Mouse (Mus musculus) hindbrain, embryonic 12.5 days (tissue): ENCODE measurements around the gene Cep170b. TPM values are rescaled to one million over a fixed set of nuclear protein-coding genes. Genes with fewer than 3 reads are reported as not detected.

Experiments used
- ATAC-seq: fragments of 200-750 bp; cut with Nextera tagmentation; 2 replicates; pipeline ENCODE4 v1.8.0; 2017; ENCODE audit warnings: moderate TSS enrichment; ENCODE audit not compliant: low FRiP score
- H3K27ac ChIP-seq: fragments of 300-500 bp; sonication (generic); 2 replicates; pipeline ENCODE4 v1.5.1; 2016; ENCODE audit warnings: mild to moderate bottlenecking
- H3K27me3 ChIP-seq: fragments of 300-500 bp; sonication (generic); 2 replicates; pipeline ENCODE4 v1.6.1; 2016; ENCODE audit warnings: mild to moderate bottlenecking
- H3K36me3 ChIP-seq: fragments of 300-500 bp; sonication (generic); 2 replicates; pipeline ENCODE4 v1.6.1; 2016; ENCODE audit warnings: mild to moderate bottlenecking
- H3K4me1 ChIP-seq: fragments of 300-500 bp; sonication (generic); 2 replicates; pipeline ENCODE4 v1.6.1; 2016
- H3K4me2 ChIP-seq: fragments of 300-500 bp; sonication (generic); replicated peaks from 2 replicates; pipeline ENCODE4 v1.6.1; 2016; ENCODE audit warnings: mild to moderate bottlenecking
- H3K4me3 ChIP-seq: fragments of 300-500 bp; sonication (generic); 2 replicates; pipeline ENCODE4 v1.5.1; 2016; ENCODE audit warnings: mild to moderate bottlenecking
- H3K9ac ChIP-seq: fragments of 300-500 bp; sonication (generic); 2 replicates; pipeline ENCODE4 v1.6.1; 2016; ENCODE audit warnings: mild to moderate bottlenecking, moderate library complexity
- H3K9me3 ChIP-seq: fragments of 300-500 bp; sonication (generic); replicated peaks from 2 replicates; pipeline ENCODE4 v1.6.1; 2016; ENCODE audit warnings: mild to moderate bottlenecking
- WGBS: fragments of 180-500 bp; shearing (Covaris S2); methylation state at CpG from one replicate; pipeline ENCODE4 v1.1.7; 2016; 5-methylcytosine and 5-hydroxymethylcytosine counted together
- polyA plus RNA-seq: library from polyadenylated mRNA; unstranded; fragments of >200 nt; fragmentation: Nextera tagmentation; extraction: Ambion mirVana; gene quantifications from 2 replicates; pipeline ENCODE4 v1.2.1, GENCODE M21; 2016

The Cep170b gene
- polyA plus RNA-seq, result 28.3 and 28.5 TPM in 2 replicates

- 69% methylated on average over 6 of the region's 6 CpGs for WGBS
- Histone ChIP-seq H3K36me3 (no peaks in the 10 kb centered on the region), H3K4me1 (peaks cover 20% of the 10 kb centered on the region), H3K4me2 (peak within 1 kb of the TSS; percentile 99), H3K9ac (no peak within 1 kb of the TSS; the same call in 1 of the 2 replicates), H3K27me3 (peaks cover 42% of the 10 kb centered on the region), H3K9me3 (no peaks in the 10 kb centered on the region), H3K4me3 (peak within 1 kb of the TSS; percentile 91; the same call in 1 of the 2 replicates), H3K27ac (no peak within 1 kb of the TSS; the same call in 1 of the 2 replicates)
- no peak for ATAC-seq
These were observed at the start of gene Cep170b for GRCm38 (mm10) chr12:112720216-112720615. Cep170b (plus strand) TSS chr12:112720455.

GRCm38 (mm10) chr12:112670718-112671393 is 49.4 kb upstream of the Cep170b start:
- Histone ChIP-seq H3K36me3 (peaks cover 54% of the 10 kb centered on the region), H3K4me2 (peak overlapping the region; percentile 91), H3K9ac (peak overlapping the region; percentile 55), H3K27me3 (no peaks in the 10 kb centered on the region), H3K27ac (peak overlapping the region; percentile 57; the same call in 1 of the 2 replicates), H3K4me1 (peaks cover 72% of the 10 kb centered on the region), H3K4me3 (no peak overlapping the region), H3K9me3 (no peaks in the 10 kb centered on the region)
- ATAC-seq, result no peak
- 46% methylated on average over 9 of the region's 9 CpGs for WGBS

- no peak for ATAC-seq
- Histone ChIP-seq H3K4me2 (peak overlapping the region; percentile 91), H3K27ac (no peak overlapping the region), H3K27me3 (no peaks in the 10 kb centered on the region), H3K4me3 (peak overlapping the region; percentile 99; the same call in 1 of the 2 replicates), H3K9me3 (no peaks in the 10 kb centered on the region), H3K4me1 (peaks cover 62% of the 10 kb centered on the region), H3K9ac (peak overlapping the region; percentile 100; the same call in 1 of the 2 replicates), H3K36me3 (peaks cover 44% of the 10 kb centered on the region)
- WGBS, result 75% methylated on average over 7 of the region's 7 CpGs
These were observed 48.4 kb upstream of the Cep170b start for GRCm38 (mm10) chr12:112671891-112672290.

GRCm38 (mm10) chr12:112672744-112673575 is 47.3 kb upstream of the Cep170b start:
- Histone ChIP-seq H3K27me3 (peaks cover 9% of the 10 kb centered on the region), H3K9me3 (no peaks in the 10 kb centered on the region), H3K4me3 (peak overlapping the region; percentile 99), H3K4me2 (peak overlapping the region; percentile 91), H3K27ac (peak overlapping the region; percentile 96), H3K9ac (peak overlapping the region; percentile 100), H3K36me3 (peaks cover 34% of the 10 kb centered on the region), H3K4me1 (peaks cover 53% of the 10 kb centered on the region)
- WGBS, result 5% methylated on average over 21 of the region's 21 CpGs
- peak; percentile 39; the same call in 1 of the 2 replicates for ATAC-seq

- peak overlapping the region; percentile 91 for H3K4me2 ChIP-seq
- peak overlapping the region; percentile 100 for H3K9ac ChIP-seq
- peaks cover 16% of the 10 kb centered on the region for H3K27me3 ChIP-seq
- peak; percentile 13; the same call in 1 of the 2 replicates for ATAC-seq
- peak overlapping the region; percentile 96 for H3K27ac ChIP-seq
- WGBS, result 0% methylated on average over 58 of the region's 68 CpGs
- no peaks in the 10 kb centered on the region for H3K9me3 ChIP-seq
- H3K4me3 ChIP-seq, result peak overlapping the region; percentile 99
- H3K4me1 ChIP-seq, result peaks cover 55% of the 10 kb centered on the region
- H3K36me3 ChIP-seq, result peaks cover 27% of the 10 kb centered on the region
These were observed 46.6 kb upstream of the Cep170b start for GRCm38 (mm10) chr12:112673576-112674091.

- peak within 1 kb of the TSS; percentile 99 for H3K4me3 ChIP-seq
- under 1% methylated on average over 62 of the region's 70 CpGs for WGBS
- ATAC-seq, result peak; percentile 5; the same call in 1 of the 2 replicates
- H3K27ac ChIP-seq, result peak within 1 kb of the TSS; percentile 96
- H3K4me1 ChIP-seq, result peaks cover 60% of the 10 kb centered on the region
- H3K4me2 ChIP-seq, result peak within 1 kb of the TSS; percentile 91
- H3K27me3 ChIP-seq, result peaks cover 24% of the 10 kb centered on the region
- no peaks in the 10 kb centered on the region for H3K9me3 ChIP-seq
- H3K36me3 ChIP-seq, result peaks cover 20% of the 10 kb centered on the region
- H3K9ac ChIP-seq, result peak within 1 kb of the TSS; percentile 100
These were observed 45.9 kb upstream of the Cep170b start, which contains the start of gene Akt1 for GRCm38 (mm10) chr12:112674132-112675011. Akt1 (minus strand) TSS chr12:112674884.

GRCm38 (mm10) chr12:112675245-112676035 is 44.8 kb upstream of the Cep170b start:
- Histone ChIP-seq H3K4me3 (peak overlapping the region; percentile 99), H3K27me3 (peaks cover 34% of the 10 kb centered on the region), H3K4me1 (peaks cover 60% of the 10 kb centered on the region), H3K36me3 (peaks cover 9% of the 10 kb centered on the region), H3K27ac (peak overlapping the region; percentile 96), H3K4me2 (peak overlapping the region; percentile 91), H3K9me3 (no peaks in the 10 kb centered on the region), H3K9ac (0 out of 2 replicates have a peak overlapping the region, but pooled peaks have one; percentile 100)
- 17% methylated on average over 18 of the region's 18 CpGs for WGBS
- peak; percentile 40 for ATAC-seq

GRCm38 (mm10) chr12:112677076-112677475 is 43.2 kb upstream of the Cep170b start:
- Histone ChIP-seq H3K9ac (no peak overlapping the region), H3K27me3 (peaks cover 51% of the 10 kb centered on the region), H3K27ac (no peak overlapping the region), H3K36me3 (no peaks in the 10 kb centered on the region), H3K9me3 (no peaks in the 10 kb centered on the region), H3K4me2 (no peak overlapping the region), H3K4me1 (peaks cover 45% of the 10 kb centered on the region), H3K4me3 (no peak overlapping the region)
- 63% methylated on average over 5 of the region's 5 CpGs for WGBS
- ATAC-seq, result no peak

- Histone ChIP-seq H3K27ac (no peak overlapping the region; the same call in 1 of the 2 replicates), H3K4me3 (peak overlapping the region; percentile 49), H3K27me3 (peaks cover 54% of the 10 kb centered on the region), H3K9ac (peak overlapping the region; percentile 57), H3K4me2 (peak overlapping the region; percentile 94), H3K36me3 (no peaks in the 10 kb centered on the region), H3K9me3 (no peaks in the 10 kb centered on the region), H3K4me1 (peaks cover 35% of the 10 kb centered on the region)
- ATAC-seq, result no peak
- 17% methylated on average over 19 of the region's 19 CpGs for WGBS
These were observed 42.2 kb upstream of the Cep170b start for GRCm38 (mm10) chr12:112677943-112678554.

- ATAC-seq, result peak; percentile 29; the same call in 1 of the 2 replicates
- H3K9ac ChIP-seq, result peak within 1 kb of the TSS; percentile 57
- peak within 1 kb of the TSS; percentile 49 for H3K4me3 ChIP-seq
- no peaks in the 10 kb centered on the region for H3K9me3 ChIP-seq
- under 1% methylated on average over 53 of the region's 60 CpGs for WGBS
- H3K27me3 ChIP-seq, result peaks cover 54% of the 10 kb centered on the region
- peak within 1 kb of the TSS; percentile 94 for H3K4me2 ChIP-seq
- H3K27ac ChIP-seq, result peak within 1 kb of the TSS; percentile 58; the same call in 1 of the 2 replicates
- H3K36me3 ChIP-seq, result no peaks in the 10 kb centered on the region
- H3K4me1 ChIP-seq, result peaks cover 38% of the 10 kb centered on the region
These were observed 41.7 kb upstream of the Cep170b start, which contains the start of gene Zbtb42 for GRCm38 (mm10) chr12:112678555-112679026. Zbtb42 (plus strand) TSS chr12:112678828.
